11 mouse cellular contexts compared by ENCODE assay signal in genomic region chr17:27106745-27107144, GRCm38 (mm10). TPM values are rescaled to one million over a fixed set of nuclear protein-coding genes. Genes with fewer than 3 reads are reported as not detected.
DNase-seq lines count a peak whose midpoint lies in the region; ATAC-seq and TF ChIP-seq lines count a peak whose summit lies in the region.
"Had no signal": no experiment of that assay in that cellular context is flagged by ENCODE, and none has a peak within 500 bp of the region (broad histone marks: within the 10 kb centered on the region; RNA-seq: fewer than 3 reads in every experiment).

No protein-coding gene starts in this region.

- DNase-seq in cerebellum, adult 2 months = no peak
- no peak for DNase-seq in cerebellum, postnatal 25 days
- DNase-seq in liver = peak; percentile 30
- DNase-seq in embryonic facial prominence, embryonic 10.5 days (ENCODE audit: low spot score) = peak; percentile 39
- DNase-seq in splenic B cell, adult 2 months (ENCODE audit: low read depth, low spot score) = peak; percentile 71
- no peak for DNase-seq in kidney, adult 9 months
- DNase-seq: gastrocnemius, postnatal 14 days; right cerebral cortex, postnatal 4 days had no signal

- H3K4me3 ChIP-seq in cerebellum, adult 2 months (replicated peaks; ENCODE audit: insufficient read depth, low read depth, low read length) = no peak overlapping the region
- no peak overlapping the region for H3K4me3 ChIP-seq in liver, embryonic 12.5 days
- H3K4me3 ChIP-seq in embryonic facial prominence, embryonic 10.5 days = no peak overlapping the region
- H3K4me3 ChIP-seq: midbrain, embryonic 12.5 days had no signal

- peak; percentile 51; the same call in 1 of the 2 replicates for TF ChIP-seq CTCF in cerebellum, adult 2 months (IDR thresholded peaks at IDR 0.05; ENCODE audit: borderline replicate concordance, insufficient read depth, low read depth, low read length)

- H3K9me3 ChIP-seq in liver, embryonic 12.5 days (replicated peaks) = no peaks in the 10 kb centered on the region
- no peaks in the 10 kb centered on the region for H3K9me3 ChIP-seq in embryonic facial prominence, embryonic 10.5 days
- H3K9me3 ChIP-seq: midbrain, embryonic 12.5 days had no signal

- H3K36me3 ChIP-seq in liver, embryonic 12.5 days = no peaks in the 10 kb centered on the region
- no peaks in the 10 kb centered on the region; the same call in 1 of the 2 replicates for H3K36me3 ChIP-seq in embryonic facial prominence, embryonic 10.5 days (replicated peaks)
- peaks cover 27% of the 10 kb centered on the region for H3K36me3 ChIP-seq in splenic B cell, adult 2 months (ENCODE audit: control insufficient read depth, insufficient read depth, low read length, poor library complexity, severe bottlenecking)
- H3K36me3 ChIP-seq: midbrain, embryonic 12.5 days had no signal

- WGBS in cerebellum, adult 2 months = 88% methylated on average over 9 of the region's 9 CpGs
- 70% methylated on average over 9 of the region's 9 CpGs for WGBS in liver, embryonic 12.5 days (ENCODE audit: insufficient replicate concordance)
- 85% methylated on average over 9 of the region's 9 CpGs for WGBS in embryonic facial prominence, embryonic 10.5 days

- H3K9ac ChIP-seq in liver, embryonic 12.5 days = no peak overlapping the region
- H3K9ac ChIP-seq: midbrain, embryonic 12.5 days had no signal

- TF ChIP-seq POLR2A in cerebellum, adult 2 months (IDR thresholded peaks at IDR 0.05; ENCODE audit: borderline replicate concordance, insufficient read depth, low read length) = no peak

- H3K4me2 ChIP-seq in liver, embryonic 12.5 days = no peak overlapping the region
- H3K4me2 ChIP-seq: midbrain, embryonic 12.5 days had no signal

- no peaks in the 10 kb centered on the region for H3K27me3 ChIP-seq in cerebellum, adult 2 months (ENCODE audit: control insufficient read depth, insufficient read depth, low read length)
- no peaks in the 10 kb centered on the region for H3K27me3 ChIP-seq in liver, embryonic 12.5 days (replicated peaks)
- no peaks in the 10 kb centered on the region for H3K27me3 ChIP-seq in embryonic facial prominence, embryonic 10.5 days (replicated peaks; ENCODE audit: low read depth, poor library complexity, severe bottlenecking)
- no peaks in the 10 kb centered on the region for H3K27me3 ChIP-seq in splenic B cell, adult 2 months (ENCODE audit: control insufficient read depth, insufficient read depth, low read length, poor library complexity, severe bottlenecking)
- H3K27me3 ChIP-seq: midbrain, embryonic 12.5 days had no signal

- H3K4me1 ChIP-seq in cerebellum, adult 2 months (ENCODE audit: control insufficient read depth, insufficient read depth, low read length) = no peaks in the 10 kb centered on the region
- no peaks in the 10 kb centered on the region for H3K4me1 ChIP-seq in liver, embryonic 12.5 days
- H3K4me1 ChIP-seq in embryonic facial prominence, embryonic 10.5 days = peaks cover 5% of the 10 kb centered on the region
- H3K4me1 ChIP-seq: midbrain, embryonic 12.5 days had no signal

- ATAC-seq in liver, embryonic 12.5 days = no peak
- no peak for ATAC-seq in erythroid progenitor cell, adult 5-6 weeks (replicated peaks; ENCODE audit: low FRiP score, poor library complexity, severe bottlenecking)

- H3K27ac ChIP-seq in cerebellum, adult 2 months (ENCODE audit: insufficient read depth, low read length) = no peak overlapping the region
- H3K27ac ChIP-seq in liver, embryonic 12.5 days = no peak overlapping the region
- no peak overlapping the region for H3K27ac ChIP-seq in embryonic facial prominence, embryonic 10.5 days (replicated peaks)
- H3K27ac ChIP-seq: midbrain, embryonic 12.5 days had no signal

RNA-seq across cellular contexts. Expression of gene Uqcc2, which starts 27.0 kb away (rescaled TPM):
- polyA plus RNA-seq in cerebellum, adult 2 months (2012; rRNA removed) = 316 and 330 TPM in 2 replicates
- polyA plus RNA-seq in liver, embryonic 12.5 days (2016; fragmentation: Nextera tagmentation; extraction: Ambion mirVana) = 254 and 262 TPM in 2 replicates
- polyA plus RNA-seq in embryonic facial prominence, embryonic 10.5 days (2016; fragmentation: Nextera tagmentation; extraction: Ambion mirVana) = 407 and 410 TPM in 2 replicates
- 9.6 and 33.9 TPM in 2 replicates for total RNA-seq in erythroid progenitor cell, adult 5-6 weeks (2015; ENCODE audit: low replicate concordance)
- 4.2 and 39.0 TPM in 2 replicates for total RNA-seq in erythroid progenitor cell, adult 5-6 weeks (2017; ENCODE audit: low replicate concordance)

RNA-seq across cellular contexts. Expression of gene Itpr3, which starts 49.6 kb away (rescaled TPM):
- 6.5 and 7.6 TPM in 2 replicates for polyA plus RNA-seq in cerebellum, adult 2 months (2012; rRNA removed)
- polyA plus RNA-seq in liver, embryonic 12.5 days (2016; fragmentation: Nextera tagmentation; extraction: Ambion mirVana) = 1.2 and 1.3 TPM in 2 replicates
- 2.3 and 4.0 TPM in 2 replicates for polyA plus RNA-seq in embryonic facial prominence, embryonic 10.5 days (2016; fragmentation: Nextera tagmentation; extraction: Ambion mirVana)
- total RNA-seq in erythroid progenitor cell, adult 5-6 weeks (2015; ENCODE audit: low replicate concordance) = 1.3 and 9.0 TPM in 2 replicates
- 0.98 and 2.2 TPM in 2 replicates for total RNA-seq in erythroid progenitor cell, adult 5-6 weeks (2017; ENCODE audit: low replicate concordance)

Comparison
In these comparisons a context has a peak if more than half of its experiments do, and no peak if none do; other contexts are left out.
1. DNase-seq: peak in liver (single experiment), embryonic facial prominence, embryonic 10.5 days (single experiment) and splenic B cell, adult 2 months (single experiment); none in cerebellum, adult 2 months (0 of 2), cerebellum, postnatal 25 days (0 of 2) and kidney, adult 9 months (single experiment).